Mouse (Mus musculus) lung, postnatal 0 days (tissue): ENCODE measurements at regions not wholly inside any gene's neighbourhood (a gene's known extent, or its start where the extent isn't known, plus 50 kb on each side); places are given as distances from the start of the nearest gene placed in this dataset.

ENCODE experiments used
- CTCF ChIP-seq: IDR thresholded peaks from 2 replicates; pipeline ENCODE4 v1.5.1; 2016; ENCODE audit warnings: antibody characterized with exemption, mild to moderate bottlenecking
- EP300 ChIP-seq: IDR thresholded peaks from 2 replicates; pipeline ENCODE4 v1.6.1; 2016; ENCODE audit warnings: antibody characterized with exemption, mild to moderate bottlenecking, control low read depth

DNA sequence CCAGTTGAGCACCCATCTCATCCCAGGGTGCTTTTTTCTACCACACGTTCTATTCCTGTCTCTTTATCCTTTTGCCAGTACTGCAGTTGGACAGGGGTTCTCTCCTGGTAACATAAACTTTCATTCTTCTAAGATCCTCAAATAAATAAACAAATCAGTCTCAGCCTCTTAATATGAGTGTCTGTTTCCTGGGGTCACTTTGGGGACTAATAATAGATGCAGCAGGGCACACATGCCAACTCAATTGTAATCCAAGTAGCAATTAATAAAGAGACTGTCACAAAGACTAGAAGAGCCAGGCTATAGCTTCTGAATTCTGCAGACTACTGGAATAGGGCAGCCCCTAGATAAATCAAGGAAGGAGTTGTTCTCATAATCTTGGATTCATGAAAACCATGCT, 108.9 kb downstream of the Uchl5 start:
- no peak for TF ChIP-seq CTCF
- TF ChIP-seq EP300: peak; percentile 92
